Mouse (Mus musculus) embryonic facial prominence, embryonic 13.5 days (tissue): Measurements from ENCODE around the gene Phf5a. TPM values are rescaled to one million over a fixed set of nuclear protein-coding genes. Genes with fewer than 3 reads are reported as not detected.
A peak's percentile ranks its signal among the peaks of the same experiment; 100 is the strongest.
"Not testable (repeated sequence)": the region's sequence is repeated elsewhere in the genome, so short reads cannot be mapped to it uniquely, and the experiment has no call there.

Experiments used
- ATAC-seq: fragments of 200-750 bp; cut with Nextera tagmentation; 2 replicates; pipeline ENCODE4 v1.8.0; 2017; ENCODE audit warnings: low read depth; ENCODE audit not compliant: insufficient number of reproducible peaks, insufficient read depth, low FRiP score, low TSS enrichment
- H3K27ac ChIP-seq: fragments of 300-500 bp; sonication (generic); 2 replicates; pipeline ENCODE4 v1.5.1; 2015; ENCODE audit warnings: moderate library complexity, mild to moderate bottlenecking, inconsistent platforms
- H3K27me3 ChIP-seq: fragments of 300-500 bp; sonication (generic); 2 replicates; pipeline ENCODE4 v1.6.1; 2015; ENCODE audit warnings: mild to moderate bottlenecking, inconsistent platforms
- H3K36me3 ChIP-seq: fragments of 300-500 bp; sonication (generic); 2 replicates; pipeline ENCODE4 v1.6.1; 2015; ENCODE audit warnings: mild to moderate bottlenecking, inconsistent platforms
- H3K4me1 ChIP-seq: fragments of 300-500 bp; sonication (generic); 2 replicates; pipeline ENCODE4 v1.6.1; 2015; ENCODE audit warnings: inconsistent platforms
- H3K4me2 ChIP-seq: fragments of 300-500 bp; sonication (generic); 2 replicates; pipeline ENCODE4 v1.6.1; 2015; ENCODE audit warnings: moderate library complexity, mild to moderate bottlenecking, inconsistent platforms
- H3K4me3 ChIP-seq: fragments of 300-500 bp; sonication (generic); 2 replicates; pipeline ENCODE4 v1.5.1; 2015; ENCODE audit warnings: mild to moderate bottlenecking, inconsistent platforms
- H3K9ac ChIP-seq: fragments of 300-500 bp; sonication (generic); 2 replicates; pipeline ENCODE4 v1.6.1; 2015; ENCODE audit warnings: mild to moderate bottlenecking, inconsistent platforms
- H3K9me3 ChIP-seq: fragments of 300-500 bp; sonication (generic); 2 replicates; pipeline ENCODE4 v1.6.1; 2016; ENCODE audit warnings: inconsistent platforms
- WGBS: fragments of 180-500 bp; shearing (Covaris S2); methylation state at CpG from one replicate; pipeline ENCODE4 v1.1.7; 2015; ENCODE audit warnings: mixed read lengths; 5-methylcytosine and 5-hydroxymethylcytosine counted together
- polyA plus RNA-seq: library from polyadenylated mRNA; unstranded; fragments of >200 nt; fragmentation: Nextera tagmentation; extraction: Ambion mirVana; gene quantifications from 2 replicates; pipeline ENCODE4 v1.2.1, GENCODE M21; 2015

Phf5a gene
- polyA plus RNA-seq = 164 and 172 TPM in 2 replicates

- under 1% methylated on average over 30 of the region's 30 CpGs for WGBS
- Histone ChIP-seq H3K36me3 (peaks cover 40% of the 10 kb centered on the region), H3K9ac (peak within 1 kb of the TSS; percentile 86), H3K4me3 (peak within 1 kb of the TSS; percentile 95), H3K27ac (peak within 1 kb of the TSS; percentile 98), H3K4me2 (peak within 1 kb of the TSS; percentile 83), H3K27me3 (no peaks in the 10 kb centered on the region), H3K9me3 (no peaks in the 10 kb centered on the region), H3K4me1 (peaks cover 25% of the 10 kb centered on the region)
- ATAC-seq = peak; percentile 85
These were observed at the start of gene Phf5a for GRCm38 (mm10) chr15:81871604-81872261. TSS of gene Phf5a (minus strand) at chr15:81871911.

GRCm38 (mm10) chr15:81921255-81921654 lies 49.5 kb upstream of the Phf5a start:
- no peak overlapping the region for H3K9ac ChIP-seq
- H3K27me3 ChIP-seq = no peaks in the 10 kb centered on the region
- peaks cover 45% of the 10 kb centered on the region for H3K36me3 ChIP-seq
- no peak overlapping the region for H3K4me2 ChIP-seq
- H3K9me3 ChIP-seq = no peaks in the 10 kb centered on the region
- H3K4me1 ChIP-seq = peaks cover 15% of the 10 kb centered on the region
- H3K4me3 ChIP-seq = no peak overlapping the region
- whole genome bisulfite sequencing = 68% methylated on average over 5 of the region's 5 CpGs
- no peak overlapping the region for H3K27ac ChIP-seq
- no peak for ATAC-seq

- H3K9ac ChIP-seq = peak overlapping the region; percentile 6; the same call in 1 of the 2 replicates
- peaks cover 51% of the 10 kb centered on the region for H3K36me3 ChIP-seq
- H3K4me2 ChIP-seq = no peak overlapping the region
- 78% methylated on average over 10 of the region's 10 CpGs for WGBS
- H3K4me3 ChIP-seq = no peak overlapping the region
- no peak overlapping the region for H3K27ac ChIP-seq
- no peaks in the 10 kb centered on the region for H3K27me3 ChIP-seq
- ATAC-seq = no peak
- peaks cover 15% of the 10 kb centered on the region for H3K4me1 ChIP-seq
- H3K9me3 ChIP-seq = no peaks in the 10 kb centered on the region
These were observed 49.0 kb upstream of the Phf5a start for GRCm38 (mm10) chr15:81920546-81921217.

GRCm38 (mm10) chr15:81919062-81919461 lies 47.4 kb upstream of the Phf5a start:
- no peak for ATAC-seq
- no peak overlapping the region for H3K4me3 ChIP-seq
- H3K9ac ChIP-seq = no peak overlapping the region
- H3K27me3 ChIP-seq = no peaks in the 10 kb centered on the region
- 82% methylated on average over 5 of the region's 5 CpGs for WGBS
- no peak overlapping the region for H3K4me2 ChIP-seq
- no peaks in the 10 kb centered on the region for H3K9me3 ChIP-seq
- H3K27ac ChIP-seq = no peak overlapping the region
- H3K36me3 ChIP-seq = peaks cover 66% of the 10 kb centered on the region
- H3K4me1 ChIP-seq = no peaks in the 10 kb centered on the region

- WGBS = 54% methylated on average over 6 of the region's 6 CpGs
- Histone ChIP-seq H3K4me3 (no peak overlapping the region), H3K27me3 (no peaks in the 10 kb centered on the region), H3K4me1 (no peaks in the 10 kb centered on the region), H3K9ac (no peak overlapping the region), H3K36me3 (peaks cover 69% of the 10 kb centered on the region), H3K9me3 (no peaks in the 10 kb centered on the region), H3K4me2 (no peak overlapping the region), H3K27ac (no peak overlapping the region)
- ATAC-seq = no peak
These were observed 46.1 kb upstream of the Phf5a start for GRCm38 (mm10) chr15:81917621-81918463.

GRCm38 (mm10) chr15:81917201-81917600 lies 45.5 kb upstream of the Phf5a start:
- H3K27me3 ChIP-seq = no peaks in the 10 kb centered on the region
- H3K4me3 ChIP-seq = no peak overlapping the region
- WGBS = 88% methylated on average over 12 of the region's 12 CpGs
- no peaks in the 10 kb centered on the region for H3K9me3 ChIP-seq
- H3K4me2 ChIP-seq = no peak overlapping the region
- no peak overlapping the region for H3K9ac ChIP-seq
- H3K27ac ChIP-seq = no peak overlapping the region
- ATAC-seq = no peak
- no peaks in the 10 kb centered on the region for H3K4me1 ChIP-seq
- peaks cover 72% of the 10 kb centered on the region for H3K36me3 ChIP-seq

- H3K9me3 ChIP-seq = no peaks in the 10 kb centered on the region
- WGBS = 82% methylated on average over 5 of the region's 5 CpGs
- 0 out of 2 replicates have a peak overlapping the region, but pooled peaks have one; percentile 11 for H3K9ac ChIP-seq
- no peak overlapping the region for H3K4me3 ChIP-seq
- H3K4me2 ChIP-seq = no peak overlapping the region
- ATAC-seq = no peak
- H3K27ac ChIP-seq = no peak overlapping the region
- peaks cover 86% of the 10 kb centered on the region for H3K36me3 ChIP-seq
- no peaks in the 10 kb centered on the region for H3K27me3 ChIP-seq
- no peaks in the 10 kb centered on the region for H3K4me1 ChIP-seq
These were observed 44.0 kb upstream of the Phf5a start for GRCm38 (mm10) chr15:81915663-81916062.

- no peak overlapping the region for H3K27ac ChIP-seq
- ATAC-seq = no peak
- H3K9me3 ChIP-seq = no peaks in the 10 kb centered on the region
- H3K4me3 ChIP-seq = no peak overlapping the region
- H3K9ac ChIP-seq = no peak overlapping the region
- H3K4me2 ChIP-seq = no peak overlapping the region
- WGBS = 80% methylated on average over 5 of the region's 5 CpGs
- no peaks in the 10 kb centered on the region for H3K27me3 ChIP-seq
- peaks cover 89% of the 10 kb centered on the region for H3K36me3 ChIP-seq
- H3K4me1 ChIP-seq = no peaks in the 10 kb centered on the region
These were observed 43.0 kb upstream of the Phf5a start for GRCm38 (mm10) chr15:81914668-81915067.

GRCm38 (mm10) chr15:81912498-81912897 lies 40.8 kb upstream of the Phf5a start:
- Histone ChIP-seq H3K9ac (no peak overlapping the region), H3K27ac (no peak overlapping the region), H3K4me1 (no peaks in the 10 kb centered on the region), H3K4me2 (no peak overlapping the region), H3K27me3 (no peaks in the 10 kb centered on the region), H3K4me3 (no peak overlapping the region), H3K36me3 (peaks cover 95% of the 10 kb centered on the region), H3K9me3 (no peaks in the 10 kb centered on the region)
- ATAC-seq = no peak
- 76% methylated on average over 2 of the region's 2 CpGs for WGBS

GRCm38 (mm10) chr15:81908767-81909166 lies 37.1 kb upstream of the Phf5a start:
- H3K36me3 ChIP-seq = peaks cover 96% of the 10 kb centered on the region
- 92% methylated on average over 4 of the region's 4 CpGs for WGBS
- ATAC-seq = not testable (repeated sequence)

GRCm38 (mm10) chr15:81907953-81908352 lies 36.2 kb upstream of the Phf5a start:
- WGBS = 94% methylated on average over 8 of the region's 8 CpGs
- no peak for ATAC-seq
- Histone ChIP-seq H3K27ac (no peak overlapping the region), H3K9me3 (no peaks in the 10 kb centered on the region), H3K9ac (no peak overlapping the region), H3K4me3 (no peak overlapping the region), H3K4me1 (no peaks in the 10 kb centered on the region), H3K4me2 (no peak overlapping the region), H3K27me3 (no peaks in the 10 kb centered on the region), H3K36me3 (peaks cover 96% of the 10 kb centered on the region)

More at GRCm38 (mm10) chr15:81908767-81909166, 37.1 kb upstream of the Phf5a start:
- not testable (repeated sequence) for H3K27me3 ChIP-seq, H3K9ac ChIP-seq, H3K27ac ChIP-seq, H3K4me1 ChIP-seq, H3K4me3 ChIP-seq, H3K4me2 ChIP-seq, H3K9me3 ChIP-seq
